Comparison of ENCODE assay signal across 8 mouse cellular contexts in genomic region chr9:110657474-110658078, GRCm38 (mm10). TPM values are rescaled to one million over a fixed set of nuclear protein-coding genes. Genes with fewer than 3 reads are reported as not detected.
DNase-seq lines count a peak whose midpoint lies in the region; ATAC-seq and TF ChIP-seq lines count a peak whose summit lies in the region.

No protein-coding gene starts in this region.

- 60% methylated on average over 13 of the region's 13 CpGs for WGBS in heart, postnatal 0 days
- 85% methylated on average over 13 of the region's 13 CpGs for WGBS in limb, embryonic 10.5 days
- WGBS in midbrain, embryonic 15.5 days, result 84% methylated on average over 13 of the region's 13 CpGs

- peak overlapping the region; percentile 89 for H3K27ac ChIP-seq in bone marrow macrophage, adult 2 months (ENCODE audit: insufficient read depth, low read depth, low read length)
- peak overlapping the region; percentile 97 for H3K27ac ChIP-seq in heart, postnatal 0 days (ENCODE audit: low read depth)
- peak overlapping the region; percentile 95; the same call in 1 of the 2 replicates for H3K27ac ChIP-seq in limb, embryonic 10.5 days
- H3K27ac ChIP-seq in midbrain, embryonic 15.5 days, result 0 out of 2 replicates have a peak overlapping the region, but pooled peaks have one; percentile 96

- no peaks in the 10 kb centered on the region; the same call in 1 of the 2 replicates for H3K36me3 ChIP-seq in heart, postnatal 0 days (replicated peaks; ENCODE audit: control insufficient read depth, insufficient read depth, low read length)
- peaks cover 10% of the 10 kb centered on the region for H3K36me3 ChIP-seq in limb, embryonic 10.5 days
- H3K36me3 ChIP-seq in midbrain, embryonic 15.5 days (replicated peaks), result no peaks in the 10 kb centered on the region

- H3K9ac ChIP-seq in heart, postnatal 0 days (replicated peaks; ENCODE audit: low read depth, low read length), result peak overlapping the region; percentile 89
- peak overlapping the region; percentile 82; the same call in 1 of the 2 replicates for H3K9ac ChIP-seq in midbrain, embryonic 15.5 days

- DNase-seq in heart, adult 18-20 months, result peak; percentile 73 to 84
- no peak for DNase-seq in heart, postnatal 4 days
- DNase-seq in heart, postnatal 0 days (ENCODE audit: low spot score), result peak; percentile 26
- no peak for DNase-seq in limb, embryonic 10.5 days (ENCODE audit: low spot score)
- no peak for DNase-seq in frontal cortex, adult 2 months (ENCODE audit: extremely low spot score in 1 of 2, low spot score in 1 of 2)
- no peak for DNase-seq in c-Kit-positive CD71-positive TER-119-positive erythroid progenitor cells, embryonic 14.5 days (ENCODE audit: low spot score)

- H3K9me3 ChIP-seq in heart, postnatal 0 days (replicated peaks; ENCODE audit: control insufficient read depth, low read length), result no peaks in the 10 kb centered on the region
- H3K9me3 ChIP-seq in limb, embryonic 10.5 days (replicated peaks), result no peaks in the 10 kb centered on the region
- H3K9me3 ChIP-seq in midbrain, embryonic 15.5 days, result no peaks in the 10 kb centered on the region

- no peak for TF ChIP-seq EP300 in heart, postnatal 0 days (IDR thresholded peaks at IDR 0.05; ENCODE audit: low read depth)

- ATAC-seq in heart, postnatal 0 days (ENCODE audit: insufficient read depth, low read depth), result no peak
- no peak for ATAC-seq in midbrain, embryonic 15.5 days (replicated peaks)

- no peaks in the 10 kb centered on the region for H3K27me3 ChIP-seq in heart, postnatal 0 days (ENCODE audit: control insufficient read depth, insufficient read depth, low read length)
- H3K27me3 ChIP-seq in limb, embryonic 10.5 days (ENCODE audit: low read depth, poor library complexity, severe bottlenecking), result peaks cover 15% of the 10 kb centered on the region
- H3K27me3 ChIP-seq in midbrain, embryonic 15.5 days (replicated peaks), result peaks cover 3% of the 10 kb centered on the region

- H3K4me1 ChIP-seq in bone marrow macrophage, adult 2 months (ENCODE audit: control insufficient read depth, insufficient read depth, low read length), result peaks cover 53% of the 10 kb centered on the region
- H3K4me1 ChIP-seq in heart, postnatal 0 days (ENCODE audit: control insufficient read depth, insufficient read depth), result peaks cover 15% of the 10 kb centered on the region; the same call in 1 of the 2 replicates
- peaks cover 41% of the 10 kb centered on the region for H3K4me1 ChIP-seq in limb, embryonic 10.5 days
- H3K4me1 ChIP-seq in midbrain, embryonic 15.5 days, result peaks cover 43% of the 10 kb centered on the region

- TF ChIP-seq CTCF in bone marrow macrophage, adult 2 months (IDR thresholded peaks at IDR 0.05; ENCODE audit: low read depth, low read length), result no peak
- TF ChIP-seq CTCF in heart, postnatal 0 days (IDR thresholded peaks at IDR 0.05; ENCODE audit: low read depth), result no peak

- peak overlapping the region; percentile 79 for H3K4me3 ChIP-seq in bone marrow macrophage, adult 2 months (ENCODE audit: insufficient read depth, low read length)
- H3K4me3 ChIP-seq in heart, postnatal 0 days (ENCODE audit: low read depth, low read length), result peak overlapping the region; percentile 85
- H3K4me3 ChIP-seq in limb, embryonic 10.5 days, result peak overlapping the region; percentile 72
- H3K4me3 ChIP-seq in midbrain, embryonic 15.5 days, result peak overlapping the region; percentile 60

- TF ChIP-seq POLR2A in bone marrow macrophage, adult 2 months (IDR thresholded peaks at IDR 0.05; ENCODE audit: borderline replicate concordance, low read depth, low read length), result no peak

- peak overlapping the region; percentile 79 for H3K4me2 ChIP-seq in heart, postnatal 0 days (ENCODE audit: low read depth, low read length)
- H3K4me2 ChIP-seq in midbrain, embryonic 15.5 days, result peak overlapping the region; percentile 75

RNA-seq across cellular contexts. Expression of gene Ccdc12, which starts 1.3 kb away (rescaled TPM):
- total RNA-seq in heart, adult 18-20 months (2021), result 10 to 100 TPM; 57.3 to 61.5 TPM
- 10 to 100 TPM; 79.8 to 88.6 TPM for total RNA-seq in heart, postnatal 4 days (2021)
- 134 and 143 TPM in 2 replicates for polyA plus RNA-seq in bone marrow macrophage, adult 2 months (2012; ENCODE audit: insufficient read depth, insufficient read length, missing spikeins)
- total RNA-seq in heart, postnatal 0 days (2014; rRNA removed; ENCODE audit: low replicate concordance), result 52.9 and 95.9 TPM in 2 replicates
- polyA plus RNA-seq in heart, postnatal 0 days (2015; fragmentation: Nextera tagmentation; extraction: Ambion mirVana), result 134 and 143 TPM in 2 replicates
- 164 and 175 TPM in 2 replicates for polyA plus RNA-seq in limb, embryonic 10.5 days (2016; fragmentation: Nextera tagmentation; extraction: Ambion mirVana)
- 110 and 115 TPM in 2 replicates for polyA plus RNA-seq in midbrain, embryonic 15.5 days (2015; fragmentation: Nextera tagmentation; extraction: Ambion mirVana)
- polyA plus RNA-seq in frontal cortex, adult 2 months (2012; rRNA removed), result 105 and 106 TPM in 2 replicates

RNA-seq across cellular contexts. Expression of gene Nbeal2, which starts 3.6 kb away (rescaled TPM):
- 1 to 10 TPM; 6.8 to 7.6 TPM for total RNA-seq in heart, adult 18-20 months (2021)
- total RNA-seq in heart, postnatal 4 days (2021), result 1 to 10 TPM; 7.4 to 8.6 TPM
- 50.4 and 51.9 TPM in 2 replicates for polyA plus RNA-seq in bone marrow macrophage, adult 2 months (2012; ENCODE audit: insufficient read depth, insufficient read length, missing spikeins)
- total RNA-seq in heart, postnatal 0 days (2014; rRNA removed; ENCODE audit: low replicate concordance), result 11.5 and 12.9 TPM in 2 replicates
- polyA plus RNA-seq in heart, postnatal 0 days (2015; fragmentation: Nextera tagmentation; extraction: Ambion mirVana), result 1.2 and 1.6 TPM in 2 replicates
- 0.73 and 0.76 TPM in 2 replicates for polyA plus RNA-seq in limb, embryonic 10.5 days (2016; fragmentation: Nextera tagmentation; extraction: Ambion mirVana)
- 5.5 and 6.4 TPM in 2 replicates for polyA plus RNA-seq in midbrain, embryonic 15.5 days (2015; fragmentation: Nextera tagmentation; extraction: Ambion mirVana)
- 22.4 and 24.5 TPM in 2 replicates for polyA plus RNA-seq in frontal cortex, adult 2 months (2012; rRNA removed)

RNA-seq across cellular contexts. Expression of gene Nradd, which starts 33.3 kb away (rescaled TPM):
- 1 to 10 TPM; 1.4 to 2.0 TPM for total RNA-seq in heart, adult 18-20 months (2021)
- total RNA-seq in heart, postnatal 4 days (2021), result 1 to 10 TPM; 4.2 to 4.6 TPM
- 6.8 and 10.0 TPM in 2 replicates for polyA plus RNA-seq in bone marrow macrophage, adult 2 months (2012; ENCODE audit: insufficient read depth, insufficient read length, missing spikeins)
- 7.9 and 22.8 TPM in 2 replicates for total RNA-seq in heart, postnatal 0 days (2014; rRNA removed; ENCODE audit: low replicate concordance)
- polyA plus RNA-seq in heart, postnatal 0 days (2015; fragmentation: Nextera tagmentation; extraction: Ambion mirVana), result 10.4 and 11.5 TPM in 2 replicates
- 52.8 and 60.6 TPM in 2 replicates for polyA plus RNA-seq in limb, embryonic 10.5 days (2016; fragmentation: Nextera tagmentation; extraction: Ambion mirVana)
- 30.1 and 35.4 TPM in 2 replicates for polyA plus RNA-seq in midbrain, embryonic 15.5 days (2015; fragmentation: Nextera tagmentation; extraction: Ambion mirVana)
- 8.5 and 9.4 TPM in 2 replicates for polyA plus RNA-seq in frontal cortex, adult 2 months (2012; rRNA removed)

Comparison
In these comparisons a context has a peak if more than half of its experiments do, and no peak if none do; other contexts are left out.
1. DNase-seq: peak in heart, adult 18-20 months (2 of 2) and heart, postnatal 0 days (single experiment); none in heart, postnatal 4 days (single experiment), limb, embryonic 10.5 days (single experiment), frontal cortex, adult 2 months (0 of 2) and c-Kit-positive CD71-positive TER-119-positive erythroid progenitor cells, embryonic 14.5 days (single experiment).
2. Peak in every context shown above with its lines, with median percentiles within 50 percentile points of each other: H3K27ac ChIP-seq and H3K4me3 ChIP-seq.